Mouse (Mus musculus): ENCODE results near the gene Efhd2. TPM values are rescaled to one million over a fixed set of nuclear protein-coding genes. Genes with fewer than 3 reads are reported as not detected.

Gene Efhd2
- polyA plus RNA-seq, 1 experiment from 2014 or later = 472 TPM

DNA sequence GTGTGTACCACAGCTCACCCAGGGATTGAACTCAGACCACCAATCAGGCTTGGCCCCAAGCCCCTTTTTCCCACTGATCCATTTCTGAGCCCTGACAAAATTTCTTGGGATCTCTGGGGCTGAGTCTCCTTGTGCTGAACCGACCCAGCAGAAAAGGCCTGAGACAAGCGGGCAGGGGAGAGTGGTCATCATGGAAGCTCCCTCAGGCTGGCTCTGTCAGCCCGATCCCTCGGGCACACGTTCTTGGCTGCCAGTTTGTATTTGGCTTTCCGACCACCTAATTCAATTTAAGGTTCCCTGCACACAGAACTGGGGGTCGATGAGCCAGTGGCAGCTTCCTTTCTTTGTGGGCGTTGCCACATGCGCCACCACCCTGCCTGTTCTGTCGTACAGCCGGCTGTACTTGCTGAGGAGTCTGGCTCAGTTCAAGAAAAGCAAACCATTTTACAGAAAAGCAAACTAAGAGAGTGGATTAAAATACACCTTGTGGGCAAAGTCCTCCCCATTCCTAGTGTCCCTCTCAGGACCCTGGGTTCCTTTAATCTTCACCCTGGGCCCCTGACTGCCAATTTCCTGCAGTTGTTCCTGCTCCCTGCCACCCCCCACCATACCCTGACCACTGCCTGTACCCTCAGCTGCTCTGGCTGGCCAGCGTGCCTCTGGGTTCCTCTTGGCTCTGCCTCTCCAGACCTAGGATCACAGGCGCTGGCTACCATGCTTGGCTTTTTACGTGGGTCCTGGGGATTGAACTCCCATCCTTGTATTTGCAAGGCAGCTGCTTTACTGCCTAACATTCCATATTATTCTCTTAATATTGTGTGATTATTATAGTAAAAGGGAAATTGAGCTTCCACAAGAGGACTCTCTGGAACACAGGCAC lies 57.7 kb downstream of the Efhd2 start:
- 71% methylated on average over 14 of the region's 14 CpGs for WGBS (ENCODE audit: missing documents)
- Histone ChIP-seq H3K36me3 (ENCODE audit: inconsistent target) (peaks cover 38% of the 10 kb centered on the region), H3K27ac (no peak overlapping the region)

DNA sequence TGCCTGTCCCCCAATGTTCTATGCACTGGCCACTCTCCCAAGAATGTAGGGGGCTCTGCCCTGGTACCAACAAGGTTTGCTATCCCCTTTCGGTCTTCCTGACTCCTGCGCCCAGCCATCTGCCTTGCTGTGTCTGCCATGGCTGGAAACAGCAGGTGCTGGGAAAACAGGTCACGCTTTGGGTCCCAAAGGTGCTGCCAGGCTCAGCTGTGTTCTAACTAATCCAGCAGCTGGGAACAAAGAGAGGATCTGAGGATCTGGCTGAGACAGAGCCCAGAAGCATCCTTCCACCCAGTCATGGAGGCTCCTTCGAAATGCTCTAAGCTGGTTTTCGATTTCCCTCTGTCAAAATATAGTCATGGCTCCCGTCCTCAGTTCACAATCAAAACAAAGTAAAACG lies 58.5 kb downstream of the Efhd2 start:
- whole genome bisulfite sequencing (ENCODE audit: missing documents) = 97% methylated on average over 5 of the region's 7 CpGs
- no peak overlapping the region for H3K4me3 ChIP-seq (ENCODE audit: inconsistent target)
- H3K36me3 ChIP-seq (ENCODE audit: inconsistent target) = peaks cover 44% of the 10 kb centered on the region

More for the DNA sequence above, 57.7 kb downstream of the Efhd2 start:
- Histone ChIP-seq H3K4me3 (ENCODE audit: inconsistent target) (no peak overlapping the region), H3K79me2 (ENCODE audit: inconsistent target) (no peaks in the 10 kb centered on the region)

DNA sequence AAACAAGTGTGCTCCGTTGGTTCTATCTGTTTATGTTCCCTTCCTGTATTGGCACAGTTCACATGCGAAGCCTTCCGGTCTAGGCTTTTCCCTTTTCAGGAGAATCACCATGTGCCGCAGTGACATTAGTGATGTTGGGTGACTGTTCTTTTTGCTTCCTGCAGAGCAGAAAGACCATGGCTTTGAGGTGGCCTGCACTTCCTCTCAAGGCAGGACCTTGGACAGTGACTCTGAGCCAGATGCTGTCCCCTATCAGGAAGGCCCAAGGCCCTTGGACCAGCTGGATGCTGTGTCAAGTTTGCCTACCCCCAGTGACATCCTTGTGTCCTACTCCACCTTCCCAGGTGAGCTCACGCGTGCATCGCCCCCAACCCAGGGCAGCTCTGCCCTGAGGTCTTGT lies 63.3 kb downstream of the Efhd2 start:
- 98% methylated on average over 7 of the region's 7 CpGs for WGBS (ENCODE audit: missing documents)
- H3K36me3 ChIP-seq (ENCODE audit: inconsistent target) = peaks cover 91% of the 10 kb centered on the region
- H3K27ac ChIP-seq = no peak overlapping the region
- H3K79me2 ChIP-seq (ENCODE audit: inconsistent target) = no peaks in the 10 kb centered on the region
- H3K4me3 ChIP-seq (ENCODE audit: inconsistent target) = no peak overlapping the region

More for the DNA sequence above, 58.5 kb downstream of the Efhd2 start:
- no peak overlapping the region for H3K27ac ChIP-seq
- H3K79me2 ChIP-seq (ENCODE audit: inconsistent target) = no peaks in the 10 kb centered on the region

DNA sequence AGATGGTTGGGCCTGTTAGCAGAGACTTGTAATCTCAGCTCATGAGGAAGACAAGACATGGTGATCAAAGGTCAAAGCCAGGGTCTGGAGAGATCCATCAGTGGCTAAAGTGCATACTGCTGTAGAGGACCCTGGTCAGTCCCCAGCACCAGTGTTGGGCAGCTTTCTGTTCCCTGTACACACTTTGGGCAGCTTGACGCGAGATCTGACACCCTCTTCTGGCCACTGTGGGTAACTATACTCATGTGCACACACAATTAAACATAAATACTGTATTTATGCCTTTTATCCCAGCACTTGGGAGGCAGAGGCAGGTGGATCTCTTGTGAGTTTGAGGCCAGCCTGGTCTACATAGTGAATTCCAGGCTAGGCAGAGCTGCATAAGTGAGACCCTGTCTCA lies 63.7 kb downstream of the Efhd2 start:
- H3K36me3 ChIP-seq (ENCODE audit: inconsistent target) = peaks cover 95% of the 10 kb centered on the region
- 91% methylated on average over 2 of the region's 2 CpGs for WGBS (ENCODE audit: missing documents)
- no peak overlapping the region for H3K4me3 ChIP-seq (ENCODE audit: inconsistent target)
- H3K27ac ChIP-seq = no peak overlapping the region
- H3K79me2 ChIP-seq (ENCODE audit: inconsistent target) = no peaks in the 10 kb centered on the region

DNA sequence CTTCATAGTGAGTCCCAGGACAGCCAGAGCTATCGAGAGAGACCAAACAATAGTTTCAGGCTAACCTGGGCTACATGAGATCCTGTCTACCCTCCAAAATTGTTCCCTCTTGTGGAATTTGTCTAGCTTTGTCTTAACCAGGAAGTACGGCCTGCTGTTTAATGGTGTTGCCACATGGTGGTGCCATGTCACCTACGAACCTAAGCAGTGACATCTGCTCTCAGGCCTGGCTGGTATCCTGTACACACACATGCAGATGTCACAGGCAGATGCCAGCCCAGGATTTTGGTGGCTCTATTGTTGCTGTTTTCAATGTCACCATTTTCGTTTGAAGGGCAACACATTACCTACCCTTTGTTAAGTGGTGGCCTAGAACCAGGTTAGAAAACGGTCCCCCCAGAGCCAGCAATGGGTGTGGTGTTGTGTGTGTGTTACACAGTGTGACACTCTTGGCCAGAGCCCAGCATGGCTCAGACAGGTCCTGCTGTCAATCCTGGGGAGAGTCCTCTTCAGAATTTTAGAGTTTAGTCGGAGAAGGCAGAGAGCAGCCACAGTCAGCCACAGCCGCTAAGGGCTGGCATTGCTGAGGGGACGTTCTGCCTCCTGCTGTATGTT lies 64.8 kb downstream of the Efhd2 start:
- no peak overlapping the region for H3K27ac ChIP-seq
- H3K36me3 ChIP-seq (ENCODE audit: inconsistent target) = peaks cover 96% of the 10 kb centered on the region
- 80% methylated on average over 8 of the region's 8 CpGs for WGBS (ENCODE audit: missing documents)
- no peaks in the 10 kb centered on the region for H3K79me2 ChIP-seq (ENCODE audit: inconsistent target)
- H3K4me3 ChIP-seq (ENCODE audit: inconsistent target) = no peak overlapping the region

Other genes with a start within 250 kb of the Efhd2 start
- 44.8 to 76.0 TPM (median 74.2 TPM) in 3 replicates for gene Plekhm2, start 210.0 kb downstream of the Efhd2 start, polyA plus RNA-seq (2018)
- 4.2 to 8.9 TPM in 2 of 3 replicates, not detected in the other for gene Rsc1a1, start 189.3 kb downstream of the Efhd2 start, polyA plus RNA-seq (2018)
- gene Ddi2, start 151.5 kb downstream of the Efhd2 start, polyA plus RNA-seq (2018) = 32.2 to 37.7 TPM (median 33.4 TPM) in 3 replicates
- not detected in 3 replicates for gene Agmat, start 128.2 kb downstream of the Efhd2 start, polyA plus RNA-seq (2018)
- 10.2 to 13.9 TPM (median 12.2 TPM) in 3 replicates for gene Dnajc16, start 84.0 kb downstream of the Efhd2 start, polyA plus RNA-seq (2018)
- gene Casp9, start 81.3 kb downstream of the Efhd2 start, polyA plus RNA-seq (2018) = 16.4 to 31.0 TPM (median 27.3 TPM) in 3 replicates
- not detected in 3 replicates for gene Cela2a, start 48.8 kb downstream of the Efhd2 start, polyA plus RNA-seq (2018)
- gene Ctrc, start 28.6 kb downstream of the Efhd2 start, polyA plus RNA-seq (2018) = not detected in 3 replicates
- 3.0 to 8.6 TPM (median 5.4 TPM) in 3 replicates for gene Fhad1, start 140.2 kb upstream of the Efhd2 start, polyA plus RNA-seq (2018)
- 18.5 to 64.2 TPM (median 46.5 TPM) in 3 replicates for gene Tmem51, start 209.4 kb upstream of the Efhd2 start, polyA plus RNA-seq (2018)

All from macrophage (primary cell).